Mouse (Mus musculus) bone marrow, adult 2 months (tissue): ENCODE results near the gene Zfyve21. TPM values are rescaled to one million over a fixed set of nuclear protein-coding genes. Genes with fewer than 3 reads are reported as not detected.

ENCODE experiments used
- H3K27ac ChIP-seq: fragments of 200-500 bp; 2 replicates; pipeline ENCODE4 v1.5.1; 2012; ENCODE audit warnings: low read depth, mild to moderate bottlenecking, control low read depth, inconsistent platforms, low read length; ENCODE audit not compliant: control insufficient read depth, poor library complexity, insufficient read depth
- H3K4me1 ChIP-seq: fragments of 200-500 bp; 2 replicates; pipeline ENCODE4 v1.6.1; 2011; ENCODE audit warnings: low read length; ENCODE audit not compliant: control insufficient read depth, insufficient read depth
- H3K4me3 ChIP-seq: fragments of 200-500 bp; replicated peaks from 2 replicates; pipeline ENCODE3; 2011; ENCODE audit warnings: mild to moderate bottlenecking, low read depth, low read length, control low read depth; ENCODE audit not compliant: control insufficient read depth
- CTCF ChIP-seq: fragments of 200-500 bp; IDR thresholded peaks from 2 replicates; pipeline ENCODE4 v1.5.1; 2011; ENCODE audit warnings: low read length, control low read depth; ENCODE audit not compliant: control insufficient read depth, insufficient read depth
- POLR2A ChIP-seq: fragments of 200-500 bp; IDR thresholded peaks from 2 replicates; pipeline ENCODE4 v1.6.1; 2011; ENCODE audit warnings: low read depth, mild to moderate bottlenecking, control low read depth, low read length, borderline replicate concordance; ENCODE audit not compliant: control insufficient read depth
- WGBS: fragments of 180-500 bp; shearing (Covaris S2); methylation state at CpG from one replicate; pipeline ENCODE4 v1.1.7; 2018; 5-methylcytosine and 5-hydroxymethylcytosine counted together
- polyA plus RNA-seq: library from polyadenylated mRNA; stranded (reverse); fragments of >200 nt; gene quantifications from 2 replicates; pipeline ENCODE4 v1.2.4, GENCODE M21; 2011; ENCODE audit warnings: low replicate concordance; ENCODE audit not compliant: missing spikeins, insufficient read depth, insufficient read length

The Zfyve21 gene
- polyA plus RNA-seq, 1 experiment, result 12.8 TPM

DNA sequence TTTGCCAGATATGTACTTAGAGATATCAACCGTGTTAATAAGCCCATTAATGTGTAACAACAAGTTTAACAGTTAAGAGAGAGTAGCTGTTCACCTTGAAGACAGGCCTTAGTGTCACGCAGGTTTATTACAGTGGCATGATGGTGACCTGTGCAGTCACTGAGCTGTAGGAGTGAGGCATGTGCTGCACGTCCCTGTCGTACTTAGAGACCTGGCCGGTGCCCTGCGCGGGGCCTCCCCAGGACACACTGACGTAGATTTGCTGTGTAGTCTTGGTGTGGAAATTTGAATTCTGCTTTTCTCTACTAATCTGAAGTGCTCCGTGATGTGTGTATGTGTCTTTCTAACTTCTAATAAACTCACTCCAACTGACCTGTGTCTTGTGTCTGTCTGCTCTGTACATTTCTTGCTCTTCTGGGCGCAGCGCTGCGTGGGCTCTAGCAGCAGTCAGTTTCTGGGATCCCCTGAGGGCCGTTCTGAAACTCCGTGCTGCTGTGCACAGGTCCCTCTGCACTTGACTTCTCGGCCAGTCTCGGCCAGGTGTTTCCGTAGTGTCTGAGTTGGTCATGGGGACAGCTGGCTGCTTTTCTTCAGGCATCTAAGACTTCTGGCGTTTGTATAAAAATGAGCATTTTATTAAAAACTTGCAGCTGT is 19.3 kb upstream of the Zfyve21 start:
- TF ChIP-seq POLR2A, result no peak
- no peak for TF ChIP-seq CTCF
- Histone ChIP-seq H3K27ac (no peak overlapping the region; the same call in 1 of the 2 replicates), H3K4me3 (no peak overlapping the region), H3K4me1 (no peaks in the 10 kb centered on the region; the same call in 1 of the 2 replicates)
- WGBS, result 91% methylated on average over 18 of the region's 18 CpGs

DNA sequence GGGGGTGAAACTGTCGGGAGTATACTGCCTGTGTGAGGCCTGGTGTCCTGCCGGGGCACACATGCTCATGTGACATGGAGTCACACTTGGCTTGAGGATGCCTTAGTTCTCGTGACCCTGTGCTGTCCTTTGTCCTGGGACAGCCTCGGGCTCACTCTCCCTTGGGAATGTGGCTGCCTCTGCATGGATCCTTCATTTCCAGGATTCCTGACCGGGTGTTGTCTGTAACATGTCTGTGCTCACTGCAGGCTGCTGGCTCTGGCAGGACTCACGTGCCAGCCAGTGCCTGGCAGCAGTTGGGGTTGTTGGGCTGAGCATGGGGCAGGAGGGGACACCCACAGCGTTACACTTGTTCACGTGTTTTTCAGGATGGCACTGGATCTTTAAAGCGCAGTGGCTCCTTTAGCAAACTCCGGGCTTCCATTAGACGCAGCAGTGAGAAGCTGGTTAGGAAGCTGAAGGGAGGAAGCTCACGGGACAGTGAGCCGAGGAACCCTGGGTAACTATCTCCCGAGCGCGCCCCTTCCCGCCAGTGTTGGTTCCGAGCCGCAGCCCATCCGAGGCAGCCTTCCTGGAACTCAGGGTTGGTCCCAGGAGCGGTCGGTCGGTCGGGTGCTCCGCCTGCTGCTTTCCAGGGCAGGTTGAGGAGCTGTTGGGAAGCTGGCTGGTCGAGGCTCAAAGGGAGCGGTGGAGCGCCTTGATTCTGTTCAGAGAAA is 18.6 kb upstream of the Zfyve21 start:
- Histone ChIP-seq H3K27ac (0 out of 2 replicates have a peak overlapping the region, but pooled peaks have one; percentile 41), H3K4me1 (no peaks in the 10 kb centered on the region; the same call in 1 of the 2 replicates), H3K4me3 (no peak overlapping the region)
- 92% methylated on average over 28 of the region's 28 CpGs for WGBS
- TF ChIP-seq POLR2A (no peak), CTCF (no peak)

DNA sequence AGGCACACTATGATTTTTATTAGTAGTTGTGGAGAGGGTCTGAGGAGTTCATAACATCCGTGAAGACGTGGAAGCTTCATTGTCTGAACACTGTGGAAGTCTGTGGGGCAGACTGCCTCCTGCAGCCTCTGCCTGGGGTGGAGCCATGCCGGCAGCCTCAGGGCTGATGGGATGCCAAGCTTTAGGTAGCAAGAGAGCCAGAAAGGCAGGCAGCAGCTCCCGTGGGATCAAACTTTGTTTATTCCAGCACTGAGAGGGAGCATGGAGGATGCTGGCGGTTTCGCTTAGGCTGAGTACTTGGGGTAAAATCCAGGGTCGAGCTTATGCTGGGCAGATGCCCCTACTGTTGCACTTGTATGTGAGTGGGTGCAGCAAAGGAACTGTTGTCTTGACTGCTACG is 16.7 kb upstream of the Zfyve21 start:
- no peak overlapping the region for H3K27ac ChIP-seq
- H3K4me3 ChIP-seq, result no peak overlapping the region
- TF ChIP-seq POLR2A, result no peak
- TF ChIP-seq CTCF, result no peak
- WGBS, result 88% methylated on average over 8 of the region's 8 CpGs
- H3K4me1 ChIP-seq, result no peaks in the 10 kb centered on the region; the same call in 1 of the 2 replicates

DNA sequence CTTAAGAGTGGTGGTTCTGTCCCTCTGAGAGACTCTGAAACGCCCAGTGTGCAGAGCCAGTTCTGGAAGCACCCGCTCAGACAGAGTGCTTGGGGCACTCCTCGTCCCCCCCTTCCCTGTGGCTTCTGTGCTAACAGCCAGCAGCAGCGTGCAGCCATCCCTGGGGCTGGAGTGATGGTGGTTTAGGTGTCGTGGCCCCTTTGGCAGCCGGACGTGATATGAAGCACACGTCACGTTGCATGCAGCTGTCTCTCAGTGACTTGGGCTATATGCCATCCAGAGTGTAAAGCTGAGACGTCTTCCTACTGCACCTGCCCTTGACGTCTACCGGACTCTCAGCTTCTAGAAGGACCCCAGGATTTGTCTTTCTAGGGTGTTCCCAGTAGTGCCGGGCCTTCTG is 15.5 kb upstream of the Zfyve21 start:
- TF ChIP-seq CTCF (no peak), POLR2A (no peak)
- Histone ChIP-seq H3K4me1 (no peaks in the 10 kb centered on the region; the same call in 1 of the 2 replicates), H3K4me3 (no peak overlapping the region), H3K27ac (no peak overlapping the region)
- 89% methylated on average over 13 of the region's 13 CpGs for WGBS

DNA sequence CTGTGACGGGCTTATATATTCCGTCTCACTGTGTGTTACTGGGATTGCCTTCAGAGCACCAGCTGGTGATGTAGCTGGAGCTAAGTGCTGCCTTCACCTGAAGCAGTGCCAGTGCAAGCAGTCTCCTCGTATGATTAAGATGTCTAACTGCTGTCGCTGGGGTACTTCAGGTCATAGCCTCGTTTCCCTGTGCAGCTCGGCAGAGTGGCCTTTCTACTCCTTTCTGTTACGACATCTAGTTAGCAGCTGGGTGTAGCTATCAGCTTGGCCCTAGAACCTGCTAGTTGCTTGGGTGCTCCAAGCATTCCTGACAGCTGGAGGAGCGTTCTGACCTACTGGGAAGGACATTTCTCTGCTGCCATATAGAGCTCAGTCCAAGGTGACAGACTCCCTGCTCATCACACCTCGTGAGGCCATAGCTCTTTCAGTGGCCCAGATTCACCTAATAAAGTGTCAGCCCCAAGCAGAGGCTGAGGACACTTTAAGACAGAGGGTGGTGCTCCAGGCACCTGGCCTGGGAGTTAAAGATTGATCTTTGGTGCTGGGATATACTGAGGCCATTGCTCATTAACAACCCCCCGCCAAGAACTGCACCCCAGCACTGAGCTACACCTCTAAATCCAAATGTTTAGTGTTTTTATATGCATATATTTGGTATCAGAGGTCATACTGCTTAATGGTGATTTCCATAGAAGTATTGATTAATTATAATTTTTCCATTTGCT is 13.3 kb upstream of the Zfyve21 start:
- no peak overlapping the region for H3K4me3 ChIP-seq
- no peaks in the 10 kb centered on the region for H3K4me1 ChIP-seq
- no peak overlapping the region for H3K27ac ChIP-seq
- TF ChIP-seq POLR2A (no peak), CTCF (no peak)
- WGBS, result 84% methylated on average over 10 of the region's 10 CpGs

DNA sequence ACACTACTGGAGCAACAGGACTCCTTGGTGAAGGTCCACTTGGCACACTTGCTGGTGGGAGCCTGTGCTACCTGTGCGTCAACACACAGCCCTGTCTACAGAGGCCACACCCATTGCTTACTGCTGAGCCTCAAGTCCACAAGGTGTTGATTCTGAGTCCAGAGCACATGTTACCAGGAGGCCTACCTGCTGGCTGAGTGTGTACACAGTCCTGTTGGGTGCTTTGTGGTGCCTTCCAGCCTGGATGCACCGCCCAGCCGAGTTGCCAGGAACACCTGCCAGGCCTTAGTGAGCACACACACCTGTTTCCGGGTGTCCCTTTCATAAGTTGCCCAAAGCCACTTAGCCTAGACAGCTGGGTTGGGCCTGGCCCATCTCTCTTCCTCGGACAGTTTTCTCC is 10.4 kb upstream of the Zfyve21 start:
- Histone ChIP-seq H3K4me1 (no peaks in the 10 kb centered on the region), H3K4me3 (no peak overlapping the region), H3K27ac (no peak overlapping the region)
- WGBS, result 92% methylated on average over 5 of the region's 5 CpGs
- no peak for TF ChIP-seq POLR2A
- no peak for TF ChIP-seq CTCF

DNA sequence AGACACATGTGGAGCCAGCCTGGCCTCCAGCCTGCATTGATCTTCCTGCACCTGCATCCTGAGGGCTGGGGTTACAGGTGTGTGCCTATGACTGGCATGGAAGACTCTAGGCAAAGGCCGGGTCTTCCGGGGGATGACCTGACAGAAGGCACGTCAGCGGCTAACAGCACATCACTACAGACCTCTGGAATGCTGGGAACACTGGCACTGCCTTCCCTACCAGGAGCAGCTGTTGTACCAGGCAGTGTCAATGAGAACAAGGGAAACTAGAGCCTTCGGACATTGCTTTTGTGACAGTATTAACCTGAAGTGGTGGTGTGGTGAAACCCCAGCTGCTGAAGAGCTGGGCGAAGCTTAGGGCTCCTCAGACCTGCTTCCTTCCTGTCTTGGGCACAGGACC is 5.2 kb upstream of the Zfyve21 start:
- no peak overlapping the region for H3K27ac ChIP-seq
- TF ChIP-seq CTCF (no peak), POLR2A (no peak)
- H3K4me1 ChIP-seq, result peaks cover 6% of the 10 kb centered on the region
- no peak overlapping the region for H3K4me3 ChIP-seq
- 80% methylated on average over 6 of the region's 6 CpGs for WGBS

DNA sequence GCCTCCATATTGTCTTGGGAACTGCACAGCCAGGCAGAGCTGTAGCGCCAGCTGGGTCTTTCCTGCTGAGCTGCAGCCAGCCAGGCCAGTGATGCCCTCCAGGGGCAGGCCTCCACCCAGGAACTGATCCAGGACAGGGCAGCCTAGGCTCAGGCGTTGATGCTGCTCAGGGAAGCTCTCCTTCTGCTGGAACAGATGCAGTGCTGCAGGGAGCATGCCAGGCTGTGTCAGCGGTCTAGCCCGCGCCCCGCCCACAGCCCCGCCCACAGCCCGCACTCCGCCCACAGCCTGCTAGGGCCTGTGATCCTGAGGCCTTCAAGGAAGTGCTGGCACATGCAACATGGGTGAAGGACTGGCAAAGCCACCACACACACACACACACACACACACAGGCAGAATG is 4.2 kb upstream of the Zfyve21 start:
- Histone ChIP-seq H3K4me1 (peaks cover 6% of the 10 kb centered on the region), H3K27ac (no peak overlapping the region), H3K4me3 (no peak overlapping the region)
- TF ChIP-seq CTCF (no peak), POLR2A (0 out of 2 replicates have a peak, but pooled peaks have one; percentile 28)
- WGBS, result 9% methylated on average over 9 of the region's 9 CpGs
